Mouse (Mus musculus) erythroblast, embryonic 14.5 days (primary cell): Measurements from ENCODE around the gene Prss56. TPM values are rescaled to one million over a fixed set of nuclear protein-coding genes. Genes with fewer than 3 reads are reported as not detected.

Experiments
- H3K27me3 ChIP-seq: 2 replicates; pipeline ENCODE4 v1.6.1; 2012; ENCODE audit warnings: inconsistent platforms; ENCODE audit not compliant: control insufficient read depth
- H3K36me3 ChIP-seq: 2 replicates; pipeline ENCODE4 v1.6.1; 2012; ENCODE audit warnings: mild to moderate bottlenecking, inconsistent platforms; ENCODE audit not compliant: control insufficient read depth
- H3K4me1 ChIP-seq: 2 replicates; pipeline ENCODE4 v1.6.1; 2012; ENCODE audit warnings: inconsistent platforms; ENCODE audit not compliant: control insufficient read depth
- H3K4me3 ChIP-seq: replicated peaks from 2 replicates; pipeline ENCODE3; 2012; ENCODE audit warnings: moderate library complexity, mild to moderate bottlenecking, inconsistent platforms
- H3K9me3 ChIP-seq: 2 replicates; pipeline ENCODE4 v1.6.1; 2012; ENCODE audit warnings: low read length, inconsistent platforms, mixed read lengths; ENCODE audit not compliant: control insufficient read depth
- GATA1 ChIP-seq: IDR thresholded peaks from 2 replicates; pipeline ENCODE4 v1.6.1; 2012; ENCODE audit warnings: low read length, inconsistent platforms, mixed read lengths
- TAL1 ChIP-seq: IDR thresholded peaks from 3 replicates; pipeline ENCODE4 v1.6.1; 2012; ENCODE audit warnings: low read length, inconsistent platforms, mixed read lengths
- polyA plus RNA-seq: library from polyadenylated mRNA; stranded (reverse); fragments of >175 nt; gene quantifications from 2 replicates; pipeline ENCODE4 v1.2.3, GENCODE M21; 2012

The Prss56 gene
- polyA plus RNA-seq, 1 experiment = not detected

DNA sequence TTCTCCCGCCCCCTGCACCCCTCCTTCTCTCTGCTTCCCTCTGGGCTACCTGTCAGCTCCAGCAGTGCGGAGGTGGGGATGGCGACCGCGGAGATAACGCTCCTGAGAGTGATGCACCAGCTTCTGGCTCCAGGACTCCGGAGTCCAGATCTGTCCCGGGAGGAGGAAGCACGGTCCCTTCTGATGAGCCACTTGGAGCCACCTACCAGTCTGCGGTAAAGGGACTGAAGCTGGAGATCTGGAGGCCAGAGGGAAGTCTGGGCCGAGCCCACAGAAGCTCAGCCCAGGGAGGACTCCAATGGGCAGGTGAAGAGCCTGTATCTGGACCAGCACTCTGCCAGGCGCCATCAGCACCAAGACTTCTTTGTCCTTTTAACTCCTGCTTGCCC lies 26.9 kb upstream of the Prss56 start, which contains the start of gene Ecel1:
TSS of gene Ecel1 (minus strand) at position 323 of the 389 bp plus-strand sequence.
- peaks cover 77% of the 10 kb centered on the region for H3K27me3 ChIP-seq
- no peaks in the 10 kb centered on the region for H3K4me1 ChIP-seq
- no peak for TF ChIP-seq TAL1
- no peak for TF ChIP-seq GATA1
- H3K4me3 ChIP-seq = no peak within 1 kb of the TSS
- H3K36me3 ChIP-seq = no peaks in the 10 kb centered on the region
- no peaks in the 10 kb centered on the region for H3K9me3 ChIP-seq

DNA sequence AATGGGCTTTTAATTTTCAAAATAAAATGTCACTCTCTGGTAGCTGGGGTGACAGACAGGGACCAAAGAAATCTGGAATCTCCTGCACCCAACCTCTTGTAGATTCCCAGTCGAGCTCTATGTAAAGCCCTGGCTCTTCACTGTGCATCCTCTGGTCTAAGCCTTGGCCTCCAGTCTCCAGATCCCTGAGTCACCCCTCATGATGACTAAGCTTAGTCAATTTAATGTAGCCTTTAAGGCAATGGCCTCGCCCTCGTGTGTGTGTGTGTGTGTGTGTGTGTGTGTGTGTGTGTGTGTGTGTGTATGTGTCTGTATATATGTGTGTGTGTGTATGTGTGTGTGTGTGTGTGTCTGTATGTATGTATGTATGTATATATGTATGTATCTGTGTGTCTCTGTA lies 23.7 kb upstream of the Prss56 start:
- H3K9me3 ChIP-seq = no peaks in the 10 kb centered on the region
- H3K27me3 ChIP-seq = peaks cover 49% of the 10 kb centered on the region
- H3K4me1 ChIP-seq = no peaks in the 10 kb centered on the region
- no peak for TF ChIP-seq TAL1
- no peak for TF ChIP-seq GATA1
- no peak overlapping the region for H3K4me3 ChIP-seq
- H3K36me3 ChIP-seq = no peaks in the 10 kb centered on the region

DNA sequence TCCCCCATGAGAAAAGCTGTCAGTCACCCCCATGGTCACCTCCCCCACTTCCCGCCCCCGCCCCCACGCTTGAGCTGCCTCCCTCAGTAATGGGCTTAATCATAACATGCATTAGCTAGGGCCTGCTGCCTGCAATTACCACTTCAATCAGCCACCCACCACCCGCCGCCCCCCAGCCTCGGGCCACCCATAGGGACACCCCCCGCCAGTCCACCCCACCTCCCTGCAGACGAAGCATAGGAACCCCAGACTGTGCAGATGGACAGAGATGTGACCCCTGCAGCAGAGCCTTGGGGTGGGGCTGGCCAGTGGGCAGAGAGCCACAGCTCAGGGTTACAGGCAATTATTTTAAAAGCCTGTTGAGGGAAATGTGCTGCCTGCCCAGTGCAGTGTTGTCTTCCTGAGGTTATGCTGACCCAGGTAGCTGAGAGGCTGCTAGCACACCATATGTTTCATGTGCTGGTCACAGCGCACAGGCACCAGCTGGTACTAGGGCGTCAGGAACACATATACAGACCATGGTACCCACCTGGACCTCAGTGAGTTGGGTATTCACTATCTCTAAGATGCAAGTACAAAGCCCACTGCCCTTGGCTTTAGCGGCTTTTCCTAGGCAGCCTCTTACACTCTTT lies 18.8 kb upstream of the Prss56 start:
- Histone ChIP-seq H3K4me1 (no peaks in the 10 kb centered on the region), H3K4me3 (no peak overlapping the region), H3K27me3 (peaks cover 14% of the 10 kb centered on the region), H3K36me3 (no peaks in the 10 kb centered on the region), H3K9me3 (no peaks in the 10 kb centered on the region)
- TF ChIP-seq TAL1 (no peak), GATA1 (no peak)

- Histone ChIP-seq H3K27me3 (peaks cover 17% of the 10 kb centered on the region), H3K9me3 (no peaks in the 10 kb centered on the region), H3K36me3 (no peaks in the 10 kb centered on the region), H3K4me1 (no peaks in the 10 kb centered on the region), H3K4me3 (no peak overlapping the region)
- TF ChIP-seq GATA1 (no peak), TAL1 (no peak)
Observed at GRCm38 (mm10) chr1:87164796-87165184, 18.3 kb upstream of the Prss56 start.

GRCm38 (mm10) chr1:87170458-87170857 lies 12.7 kb upstream of the Prss56 start:
- Histone ChIP-seq H3K4me3 (no peak overlapping the region), H3K36me3 (no peaks in the 10 kb centered on the region), H3K27me3 (peaks cover 24% of the 10 kb centered on the region), H3K9me3 (no peaks in the 10 kb centered on the region), H3K4me1 (no peaks in the 10 kb centered on the region)
- TF ChIP-seq TAL1 (no peak), GATA1 (no peak)

GRCm38 (mm10) chr1:87171312-87171711 lies 11.8 kb upstream of the Prss56 start:
- Histone ChIP-seq H3K4me1 (no peaks in the 10 kb centered on the region), H3K27me3 (peaks cover 24% of the 10 kb centered on the region), H3K36me3 (no peaks in the 10 kb centered on the region), H3K9me3 (no peaks in the 10 kb centered on the region), H3K4me3 (no peak overlapping the region)
- no peak for TF ChIP-seq TAL1
- TF ChIP-seq GATA1 = no peak

DNA sequence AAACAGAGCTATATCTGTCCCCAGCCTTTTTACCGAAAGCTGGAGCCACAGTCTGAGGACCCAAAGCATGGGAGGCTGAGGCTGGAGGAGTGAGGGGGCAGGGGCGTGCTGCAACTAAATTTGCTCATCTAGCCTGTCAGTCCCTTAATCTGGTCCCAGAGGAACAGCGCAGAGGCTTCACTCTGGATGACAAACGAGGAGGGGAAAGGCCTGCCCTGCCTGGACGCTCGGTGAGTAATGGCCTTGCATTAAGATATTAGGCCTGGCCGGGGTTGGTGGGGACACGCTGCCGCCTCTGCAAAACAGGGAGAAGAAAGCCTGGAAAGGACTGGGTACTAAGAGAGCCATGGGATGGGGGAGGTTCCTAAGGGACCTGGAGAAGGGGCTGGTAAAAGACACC lies 10.8 kb upstream of the Prss56 start:
- H3K36me3 ChIP-seq = no peaks in the 10 kb centered on the region
- peaks cover 24% of the 10 kb centered on the region for H3K27me3 ChIP-seq
- no peak for TF ChIP-seq TAL1
- no peak for TF ChIP-seq GATA1
- no peaks in the 10 kb centered on the region for H3K4me1 ChIP-seq
- H3K9me3 ChIP-seq = no peaks in the 10 kb centered on the region
- H3K4me3 ChIP-seq = no peak overlapping the region

GRCm38 (mm10) chr1:87174006-87174955 lies 8.8 kb upstream of the Prss56 start:
- no peak for TF ChIP-seq GATA1
- no peak for TF ChIP-seq TAL1
- no peaks in the 10 kb centered on the region for H3K9me3 ChIP-seq
- peaks cover 20% of the 10 kb centered on the region for H3K27me3 ChIP-seq
- H3K4me1 ChIP-seq = no peaks in the 10 kb centered on the region
- H3K4me3 ChIP-seq = no peak overlapping the region
- H3K36me3 ChIP-seq = no peaks in the 10 kb centered on the region

GRCm38 (mm10) chr1:87175852-87176292 lies 7.2 kb upstream of the Prss56 start:
- no peak overlapping the region for H3K4me3 ChIP-seq
- no peaks in the 10 kb centered on the region for H3K36me3 ChIP-seq
- H3K4me1 ChIP-seq = no peaks in the 10 kb centered on the region
- H3K9me3 ChIP-seq = no peaks in the 10 kb centered on the region
- H3K27me3 ChIP-seq = peaks cover 8% of the 10 kb centered on the region
- TF ChIP-seq TAL1 (no peak), GATA1 (no peak)
